Mouse (Mus musculus) cortical plate, adult 2 months (tissue): ENCODE data around the gene Kctd15.

Experiments used
- CTCF ChIP-seq: fragments of 200-500 bp; IDR thresholded peaks from 2 replicates; pipeline ENCODE4 v1.5.1; 2011; ENCODE audit warnings: mild to moderate bottlenecking, control low read depth, low read length; ENCODE audit not compliant: insufficient read depth; ENCODE audit errors: extremely low read depth
- POLR2A ChIP-seq: fragments of 200-500 bp; IDR thresholded peaks from 2 replicates; pipeline ENCODE4 v1.6.1; 2011; ENCODE audit warnings: mild to moderate bottlenecking, low read length, control low read depth; ENCODE audit not compliant: insufficient read depth; ENCODE audit errors: extremely low read depth

GRCm38 (mm10) chr7:34594501-34595306, 61.8 kb downstream of the Kctd15 start:
- TF ChIP-seq CTCF (no peak), POLR2A (no peak)
